Mouse (Mus musculus): ENCODE data around the gene Gm28230. TPM values are rescaled to one million over a fixed set of nuclear protein-coding genes. Genes with fewer than 3 reads are reported as not detected.
A peak's percentile ranks its signal among the peaks of the same experiment; 100 is the strongest.

Gm28230 gene
- polyA plus RNA-seq, 1 experiment from 2014 or later, result not detected

DNA sequence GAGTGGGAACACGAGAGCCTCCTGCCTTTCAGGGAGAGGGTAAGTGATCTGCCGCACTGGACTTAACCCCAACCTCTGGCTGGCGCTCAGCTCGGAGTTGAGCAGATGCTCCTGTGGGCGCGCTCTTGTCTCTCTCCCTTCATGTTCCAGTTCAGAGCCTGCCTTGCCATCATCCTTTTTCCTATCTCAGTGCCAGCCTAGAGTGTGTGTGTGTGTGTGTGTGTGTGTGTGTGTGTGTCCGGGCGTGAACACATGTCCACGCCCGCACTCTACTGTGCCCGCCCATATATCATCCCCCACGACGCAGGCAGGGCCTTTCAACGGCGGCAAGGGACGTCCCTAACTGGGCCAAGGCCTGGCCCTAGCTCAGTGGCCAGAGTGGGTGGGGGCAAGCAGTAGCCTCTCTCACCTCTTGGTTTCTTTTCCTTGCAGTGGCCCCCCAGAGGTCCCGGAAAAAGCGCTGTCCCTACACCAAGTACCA, 43.0 kb upstream of the Gm28230 start:
- ATAC-seq (no peak), DNase-seq (ENCODE audit: low spot score) (no peak)
- under 1% methylated on average over 18 of the region's 18 CpGs for WGBS

DNA sequence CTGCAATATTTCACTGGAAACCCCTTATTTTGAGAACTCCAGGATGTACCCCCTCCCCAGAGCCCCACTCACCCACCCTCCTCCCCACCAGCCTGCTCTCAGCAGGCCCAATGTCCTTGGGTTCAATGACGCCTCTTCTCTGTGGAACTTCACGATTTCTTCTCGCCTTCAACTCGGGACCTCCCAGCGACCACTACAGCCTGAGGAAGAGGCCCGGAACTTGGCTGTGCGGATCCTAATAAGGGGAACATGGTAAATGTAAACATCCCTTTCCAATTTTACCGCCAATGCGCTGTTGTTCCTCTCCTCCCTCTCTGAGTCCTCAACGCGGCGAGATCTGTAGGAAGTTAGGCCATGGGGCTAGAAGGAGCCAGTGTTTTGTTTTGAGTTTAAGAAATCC, 42.4 kb upstream of the Gm28230 start:
- no peak overlapping the region for H3K9ac ChIP-seq (ENCODE audit: low read length)
- WGBS, result 0% methylated on average over 12 of the region's 12 CpGs
- H3K36me3 ChIP-seq (ENCODE audit: control insufficient read depth, insufficient read depth, low read length), result no peaks in the 10 kb centered on the region
- H3K4me2 ChIP-seq (ENCODE audit: low read length), result no peak overlapping the region
- no peak overlapping the region for H3K4me3 ChIP-seq (ENCODE audit: low read depth, low read length)
- H3K9me3 ChIP-seq (replicated peaks; ENCODE audit: control insufficient read depth, low read length), result no peaks in the 10 kb centered on the region
- H3K4me1 ChIP-seq (ENCODE audit: control insufficient read depth, insufficient read depth, low read length), result no peaks in the 10 kb centered on the region
- DNase-seq (ENCODE audit: low spot score), result no peak
- no peak overlapping the region for H3K27ac ChIP-seq (ENCODE audit: low read depth, low read length)
- no peak for ATAC-seq
- H3K27me3 ChIP-seq (replicated peaks; ENCODE audit: control insufficient read depth, insufficient read depth, low read length), result peaks cover 94% of the 10 kb centered on the region

More for the DNA sequence above, 43.0 kb upstream of the Gm28230 start:
- Histone ChIP-seq H3K36me3 (ENCODE audit: control insufficient read depth, insufficient read depth, low read length) (no peaks in the 10 kb centered on the region), H3K9ac (ENCODE audit: low read length) (no peak overlapping the region), H3K9me3 (replicated peaks; ENCODE audit: control insufficient read depth, low read length) (no peaks in the 10 kb centered on the region), H3K27me3 (replicated peaks; ENCODE audit: control insufficient read depth, insufficient read depth, low read length) (peaks cover 94% of the 10 kb centered on the region), H3K4me1 (ENCODE audit: control insufficient read depth, insufficient read depth, low read length) (no peaks in the 10 kb centered on the region), H3K4me3 (ENCODE audit: low read depth, low read length) (no peak overlapping the region), H3K4me2 (ENCODE audit: low read length) (no peak overlapping the region), H3K27ac (ENCODE audit: low read depth, low read length) (no peak overlapping the region)

DNA sequence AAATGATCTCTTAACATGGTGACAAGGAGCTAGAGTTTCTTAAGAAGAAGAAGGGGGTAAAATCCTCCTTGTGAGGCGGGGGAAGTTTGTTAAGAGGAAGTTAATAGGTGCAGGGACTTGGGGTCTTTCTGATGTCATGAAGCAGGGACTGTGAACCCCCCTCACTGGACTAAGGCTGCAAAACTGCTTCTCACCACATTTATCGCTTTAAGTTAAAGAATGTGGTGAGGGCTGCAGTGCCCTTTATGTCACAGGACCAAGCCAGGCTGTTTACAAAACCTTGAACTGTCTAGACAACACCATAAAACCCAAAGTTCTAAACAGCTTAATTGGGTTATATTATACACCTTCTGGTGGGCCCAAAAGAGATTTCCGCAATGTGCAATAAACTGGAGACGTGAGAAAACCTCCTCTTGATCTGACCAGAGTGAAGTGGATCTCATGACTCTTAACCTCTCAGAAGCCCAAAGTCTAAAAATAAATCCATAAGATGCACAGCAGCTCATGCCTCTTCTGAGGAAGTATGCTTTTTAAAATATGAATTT, 41.4 kb upstream of the Gm28230 start:
- 10% methylated on average over 4 of the region's 4 CpGs for whole genome bisulfite sequencing
- H3K4me3 ChIP-seq (ENCODE audit: low read depth, low read length), result no peak overlapping the region
- H3K4me2 ChIP-seq (ENCODE audit: low read length), result no peak overlapping the region
- ATAC-seq (no peak), DNase-seq (ENCODE audit: low spot score) (no peak)
- peaks cover 94% of the 10 kb centered on the region for H3K27me3 ChIP-seq (replicated peaks; ENCODE audit: control insufficient read depth, insufficient read depth, low read length)
- no peak overlapping the region for H3K27ac ChIP-seq (ENCODE audit: low read depth, low read length)
- H3K9me3 ChIP-seq (replicated peaks; ENCODE audit: control insufficient read depth, low read length), result no peaks in the 10 kb centered on the region
- no peaks in the 10 kb centered on the region for H3K36me3 ChIP-seq (ENCODE audit: control insufficient read depth, insufficient read depth, low read length)
- no peak overlapping the region for H3K9ac ChIP-seq (ENCODE audit: low read length)
- no peaks in the 10 kb centered on the region for H3K4me1 ChIP-seq (ENCODE audit: control insufficient read depth, insufficient read depth, low read length)

DNA sequence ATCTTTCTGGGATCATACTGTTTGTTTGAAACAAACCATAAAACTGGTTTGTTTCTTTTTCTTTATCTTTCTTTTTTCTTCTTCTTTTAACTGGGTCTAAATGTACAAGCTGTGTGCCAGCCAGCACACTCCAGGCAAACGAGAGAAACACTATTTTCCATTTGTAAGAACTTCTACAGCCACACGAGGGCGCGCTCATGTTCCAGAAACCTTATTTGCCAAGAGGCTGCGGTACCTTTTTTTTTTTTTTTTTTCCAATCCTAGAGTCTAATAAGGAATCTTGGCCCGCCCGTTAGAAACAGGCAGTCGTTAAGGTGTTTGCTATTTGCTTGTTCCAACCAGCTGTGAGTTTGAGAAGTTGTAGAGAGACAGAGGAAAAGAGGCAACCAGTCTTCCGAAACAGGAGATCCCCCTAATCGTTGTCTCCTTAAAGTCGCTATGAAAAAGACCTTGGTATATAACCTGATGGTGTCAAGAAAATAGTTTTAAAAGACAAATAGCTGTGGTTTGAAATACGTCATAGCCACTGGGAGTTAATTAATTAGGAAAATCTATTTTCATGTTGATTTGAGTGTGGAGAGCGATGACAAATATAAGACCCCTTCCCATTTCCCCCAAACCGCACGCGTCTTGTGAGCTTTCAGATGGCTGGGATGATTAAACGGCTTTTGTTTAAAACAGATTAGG, 40.1 kb upstream of the Gm28230 start:
- peak; percentile 87 for DNase-seq (ENCODE audit: low spot score)
- Histone ChIP-seq H3K9me3 (replicated peaks; ENCODE audit: control insufficient read depth, low read length) (no peaks in the 10 kb centered on the region), H3K27ac (ENCODE audit: low read depth, low read length) (no peak overlapping the region), H3K4me3 (ENCODE audit: low read depth, low read length) (no peak overlapping the region), H3K4me1 (ENCODE audit: control insufficient read depth, insufficient read depth, low read length) (no peaks in the 10 kb centered on the region), H3K36me3 (ENCODE audit: control insufficient read depth, insufficient read depth, low read length) (no peaks in the 10 kb centered on the region), H3K27me3 (replicated peaks; ENCODE audit: control insufficient read depth, insufficient read depth, low read length) (peaks cover 90% of the 10 kb centered on the region), H3K4me2 (ENCODE audit: low read length) (no peak overlapping the region), H3K9ac (ENCODE audit: low read length) (no peak overlapping the region)
- 4% methylated on average over 17 of the region's 17 CpGs for WGBS
- no peak for ATAC-seq

DNA sequence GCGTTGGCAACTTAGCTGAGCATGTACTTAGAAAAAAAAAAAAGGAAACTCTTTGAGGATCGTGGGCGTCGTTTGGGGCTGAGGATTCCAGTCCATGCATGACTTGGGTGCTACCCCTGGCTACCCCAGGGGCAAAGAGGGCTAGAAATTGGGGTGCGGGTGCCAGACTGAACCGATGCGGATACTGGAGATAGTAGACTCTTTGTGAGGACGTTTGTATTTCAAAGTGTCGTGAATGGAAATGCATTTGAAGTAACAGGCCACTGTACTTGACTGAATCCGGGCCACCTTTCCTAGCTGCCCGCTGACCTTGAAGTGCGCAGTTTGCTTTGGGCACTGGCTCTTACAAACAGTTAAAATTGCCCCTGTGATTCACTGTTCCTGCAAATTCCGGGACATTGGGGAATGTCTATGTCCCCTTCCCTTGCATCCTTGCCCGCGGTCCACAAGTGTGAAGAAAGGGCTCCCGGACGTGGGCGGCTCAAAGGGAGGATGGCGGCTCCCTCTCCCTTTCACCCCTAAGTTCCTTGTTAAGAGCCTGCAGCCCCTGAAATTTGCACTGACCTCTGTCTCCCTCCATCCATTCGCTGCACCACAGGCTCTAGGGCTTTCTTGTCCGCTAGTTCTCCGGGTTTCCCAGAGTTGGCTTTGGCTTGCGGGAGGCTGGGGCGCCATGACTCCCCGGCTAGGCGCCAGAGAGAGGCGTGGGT, 39.4 kb upstream of the Gm28230 start:
- no peaks in the 10 kb centered on the region for H3K4me1 ChIP-seq (ENCODE audit: control insufficient read depth, insufficient read depth, low read length)
- WGBS, result under 1% methylated on average over 27 of the region's 27 CpGs
- no peak for ATAC-seq
- H3K27ac ChIP-seq (ENCODE audit: low read depth, low read length), result no peak overlapping the region
- no peak for DNase-seq (ENCODE audit: low spot score)
- H3K9ac ChIP-seq (ENCODE audit: low read length), result no peak overlapping the region
- no peaks in the 10 kb centered on the region for H3K36me3 ChIP-seq (ENCODE audit: control insufficient read depth, insufficient read depth, low read length)
- H3K9me3 ChIP-seq (replicated peaks; ENCODE audit: control insufficient read depth, low read length), result no peaks in the 10 kb centered on the region
- no peak overlapping the region for H3K4me2 ChIP-seq (ENCODE audit: low read length)
- no peak overlapping the region for H3K4me3 ChIP-seq (ENCODE audit: low read depth, low read length)
- peaks cover 90% of the 10 kb centered on the region for H3K27me3 ChIP-seq (replicated peaks; ENCODE audit: control insufficient read depth, insufficient read depth, low read length)

DNA sequence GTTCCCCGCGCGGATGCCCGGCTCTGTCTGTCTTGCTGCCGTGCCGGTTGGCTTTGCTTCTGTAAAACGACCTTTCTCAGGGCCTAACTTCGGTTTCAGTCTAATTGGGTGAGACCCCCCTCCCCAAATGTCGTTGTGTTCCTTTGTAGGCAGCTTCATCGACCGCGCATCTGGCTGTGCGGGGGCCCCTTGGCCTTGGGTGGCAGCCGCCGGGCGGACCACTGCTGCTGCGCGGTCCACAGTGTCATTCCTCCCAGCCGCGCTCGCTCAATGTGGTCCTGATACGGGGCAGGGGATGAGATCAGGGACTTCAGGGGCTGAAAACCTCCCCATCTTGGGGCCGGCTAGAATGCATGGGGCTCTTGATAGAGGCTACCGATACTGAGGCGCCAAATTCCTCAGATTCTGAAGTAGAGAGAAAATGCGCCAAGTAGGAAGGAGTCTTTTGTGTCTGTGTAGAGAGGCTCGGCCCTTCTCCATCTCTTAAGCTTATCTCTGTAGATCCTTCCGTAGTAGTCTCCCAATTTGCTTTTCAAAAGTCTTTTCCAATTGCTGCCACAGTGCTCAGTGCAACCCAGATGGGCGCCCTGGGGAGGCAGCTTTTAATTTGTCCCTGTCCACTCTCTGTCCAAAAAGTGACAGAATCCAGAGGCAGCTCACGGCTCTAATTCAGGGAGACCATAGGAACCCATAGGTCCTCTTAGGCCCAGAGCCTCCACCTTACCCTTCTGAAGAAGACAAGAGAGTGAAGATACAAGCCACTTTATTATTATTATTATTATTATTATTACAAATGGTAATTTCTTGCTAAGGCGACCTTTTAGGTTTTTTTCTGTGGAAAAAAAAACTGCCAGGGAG, 38.6 kb upstream of the Gm28230 start:
- under 1% methylated on average over 31 of the region's 31 CpGs for WGBS
- H3K4me1 ChIP-seq (ENCODE audit: control insufficient read depth, insufficient read depth, low read length), result no peaks in the 10 kb centered on the region
- no peak for DNase-seq (ENCODE audit: low spot score)

DNA sequence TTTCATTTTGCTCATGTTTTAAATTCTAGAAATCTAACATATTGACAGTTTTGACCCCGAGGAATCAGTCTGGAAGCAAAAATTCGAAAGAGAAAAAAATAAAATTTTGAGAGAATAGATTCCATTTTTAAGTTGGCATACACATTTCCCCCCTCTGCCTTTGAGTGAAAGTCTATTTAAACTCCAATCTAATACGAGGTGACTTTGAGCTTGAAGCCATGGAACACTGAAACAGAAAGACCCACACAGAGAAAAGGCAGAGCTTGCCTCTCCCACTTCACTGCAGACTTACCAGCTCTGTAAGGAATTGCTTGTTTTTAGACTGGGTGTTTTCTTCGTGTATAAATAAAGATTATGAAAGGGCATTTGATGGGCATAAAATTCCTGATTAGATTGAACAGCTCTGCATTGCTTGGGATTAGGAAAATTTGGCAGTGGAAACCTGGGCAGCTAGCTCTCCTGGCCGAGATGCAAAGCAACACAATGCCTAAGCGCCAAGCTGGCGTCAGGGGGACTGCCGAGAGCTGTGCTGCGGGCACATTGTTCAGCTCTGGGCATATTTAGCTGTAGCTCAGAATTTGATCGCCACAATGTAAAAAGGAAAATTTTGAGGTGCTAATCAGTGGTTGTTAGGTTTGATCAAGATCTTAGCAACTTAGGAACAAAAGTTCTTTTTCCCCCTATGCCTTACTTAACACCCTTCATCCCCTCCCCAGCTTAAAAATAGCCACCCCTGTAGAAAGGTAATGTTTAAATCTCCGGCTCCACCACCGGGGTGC, 37.5 kb upstream of the Gm28230 start:
- Histone ChIP-seq H3K4me2 (ENCODE audit: low read length) (no peak overlapping the region), H3K9me3 (replicated peaks; ENCODE audit: control insufficient read depth, low read length) (no peaks in the 10 kb centered on the region), H3K27ac (ENCODE audit: low read depth, low read length) (no peak overlapping the region), H3K27me3 (replicated peaks; ENCODE audit: control insufficient read depth, insufficient read depth, low read length) (peaks cover 90% of the 10 kb centered on the region), H3K36me3 (ENCODE audit: control insufficient read depth, insufficient read depth, low read length) (no peaks in the 10 kb centered on the region), H3K4me3 (ENCODE audit: low read depth, low read length) (no peak overlapping the region), H3K9ac (ENCODE audit: low read length) (no peak overlapping the region), H3K4me1 (ENCODE audit: control insufficient read depth, insufficient read depth, low read length) (no peaks in the 10 kb centered on the region)
- ATAC-seq (no peak), DNase-seq (ENCODE audit: low spot score) (no peak)
- 5% methylated on average over 12 of the region's 12 CpGs for WGBS

More for the DNA sequence above, 38.6 kb upstream of the Gm28230 start:
- Histone ChIP-seq H3K9ac (ENCODE audit: low read length) (no peak overlapping the region), H3K9me3 (replicated peaks; ENCODE audit: control insufficient read depth, low read length) (no peaks in the 10 kb centered on the region), H3K4me2 (ENCODE audit: low read length) (no peak overlapping the region), H3K36me3 (ENCODE audit: control insufficient read depth, insufficient read depth, low read length) (no peaks in the 10 kb centered on the region), H3K4me3 (ENCODE audit: low read depth, low read length) (no peak overlapping the region), H3K27me3 (replicated peaks; ENCODE audit: control insufficient read depth, insufficient read depth, low read length) (peaks cover 90% of the 10 kb centered on the region), H3K27ac (ENCODE audit: low read depth, low read length) (no peak overlapping the region)
- ATAC-seq, result no peak

Measured in forebrain, embryonic 14.5 days (tissue).